Mouse (Mus musculus): ENCODE measurements around the gene Cd2. TPM values are rescaled to one million over a fixed set of nuclear protein-coding genes. Genes with fewer than 3 reads are reported as not detected.

The Cd2 gene
- polyA plus RNA-seq, 1 experiment = 29.0 TPM

DNA sequence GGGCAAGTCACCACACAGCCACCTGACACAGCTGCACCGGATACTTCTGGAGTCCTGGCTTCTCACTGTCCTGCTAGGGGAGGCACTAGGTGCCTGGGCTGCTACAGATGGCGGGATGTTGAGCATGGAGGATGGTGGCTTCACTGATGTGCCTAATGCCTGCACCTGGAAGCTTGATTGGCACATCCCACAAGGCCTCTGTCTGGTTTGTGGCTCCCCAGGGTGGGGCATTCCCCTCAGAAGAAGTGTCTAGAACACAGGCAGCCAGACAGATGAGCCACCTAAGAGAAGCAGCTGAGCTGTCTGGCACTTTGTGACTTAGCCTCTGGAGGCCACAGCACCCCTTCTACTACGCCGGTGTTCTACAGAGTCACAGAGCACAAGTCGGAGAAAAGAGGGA lies 9.5 kb upstream of the Cd2 start:
- H3K27ac ChIP-seq (ENCODE audit: control insufficient read depth, insufficient read depth, low read depth, low read length, poor library complexity) = no peak overlapping the region

DNA sequence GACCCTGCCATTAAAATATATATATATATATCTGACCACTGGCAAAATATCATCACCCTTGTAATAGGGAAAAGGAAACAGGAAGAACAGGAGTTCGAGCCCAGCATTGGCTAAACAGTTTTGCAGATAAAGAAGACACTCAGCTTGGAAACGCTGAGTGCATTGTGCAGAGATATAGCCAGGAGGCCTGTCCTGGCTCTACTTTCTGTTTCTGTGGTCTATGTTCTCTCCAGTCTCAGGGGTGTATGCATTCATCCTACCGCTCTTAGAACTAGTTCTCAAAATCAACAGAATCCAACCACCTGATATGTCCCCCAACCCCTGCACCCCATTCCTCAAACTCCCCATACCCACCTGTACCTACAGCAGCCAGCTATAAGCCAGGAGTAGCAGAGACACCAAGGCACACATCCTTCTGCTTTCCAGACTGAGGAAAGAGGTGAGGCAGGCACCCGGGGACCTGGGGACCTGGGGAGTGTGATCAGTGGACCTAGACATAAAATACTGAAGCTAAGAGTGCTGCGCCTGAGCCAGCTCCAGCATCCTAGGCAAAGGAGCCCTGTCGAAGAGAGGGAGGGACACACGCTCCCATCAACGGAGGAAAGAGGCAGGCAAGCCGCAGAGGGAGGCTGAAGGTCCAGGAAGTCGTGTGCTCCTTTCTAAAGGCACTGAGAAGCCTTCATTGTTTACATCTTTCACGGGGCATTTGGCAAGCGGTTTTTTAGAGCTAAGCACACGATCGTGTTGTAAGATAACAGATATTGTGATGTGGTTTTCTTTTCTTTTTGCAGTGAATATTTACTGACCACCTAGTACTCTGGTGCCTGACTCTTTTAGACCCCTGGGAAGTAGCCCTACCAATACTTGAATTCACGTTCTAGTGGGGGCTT lies 8.4 kb upstream of the Cd2 start:
- TF ChIP-seq POLR2A (IDR thresholded peaks at IDR 0.05; ENCODE audit: borderline replicate concordance, control insufficient read depth, low read depth, low read length) (no peak), CTCF (IDR thresholded peaks at IDR 0.05; ENCODE audit: control insufficient read depth, insufficient read depth, low read length) (no peak)
- Histone ChIP-seq H3K27ac (ENCODE audit: control insufficient read depth, insufficient read depth, low read depth, low read length, poor library complexity) (no peak overlapping the region; the same call in 1 of the 2 replicates), H3K4me3 (replicated peaks; ENCODE audit: control insufficient read depth, low read depth, low read length) (no peak overlapping the region), H3K4me1 (ENCODE audit: control insufficient read depth, insufficient read depth, low read length) (no peaks in the 10 kb centered on the region; the same call in 1 of the 2 replicates)
- 44% methylated on average over 15 of the region's 15 CpGs for WGBS

More for the DNA sequence above, 9.5 kb upstream of the Cd2 start:
- TF ChIP-seq CTCF (IDR thresholded peaks at IDR 0.05; ENCODE audit: control insufficient read depth, insufficient read depth, low read length) (no peak), POLR2A (IDR thresholded peaks at IDR 0.05; ENCODE audit: borderline replicate concordance, control insufficient read depth, low read depth, low read length) (no peak)
- Histone ChIP-seq H3K4me1 (ENCODE audit: control insufficient read depth, insufficient read depth, low read length) (no peaks in the 10 kb centered on the region), H3K4me3 (replicated peaks; ENCODE audit: control insufficient read depth, low read depth, low read length) (no peak overlapping the region)
- whole genome bisulfite sequencing = 83% methylated on average over 5 of the region's 5 CpGs

DNA sequence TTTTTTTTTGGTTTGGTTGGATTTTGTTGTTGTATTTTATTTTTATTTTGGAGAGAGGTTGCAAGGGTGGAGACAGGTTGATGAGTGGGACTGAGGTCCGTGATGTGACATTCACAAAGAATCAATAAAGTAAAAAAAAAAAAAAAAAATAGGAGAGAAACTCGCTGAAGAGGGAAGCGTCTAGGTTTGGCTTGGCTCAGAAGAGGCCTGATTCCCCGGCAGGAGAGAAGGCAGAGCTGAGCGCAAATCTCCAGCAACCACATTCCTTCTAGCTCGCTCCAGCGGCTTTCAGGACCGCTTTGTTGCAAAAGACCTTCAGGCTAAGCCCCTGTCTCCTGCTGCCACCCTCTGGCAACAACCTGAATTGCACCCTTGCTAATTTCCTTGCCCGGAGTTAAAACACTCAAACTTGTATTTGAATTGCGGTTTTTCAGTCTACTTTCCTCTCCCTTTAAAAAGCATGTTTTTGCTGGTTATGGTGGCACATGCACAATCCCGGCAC lies 7.7 kb upstream of the Cd2 start:
- WGBS = 7% methylated on average over 11 of the region's 11 CpGs
- Histone ChIP-seq H3K27ac (ENCODE audit: control insufficient read depth, insufficient read depth, low read depth, low read length, poor library complexity) (no peak overlapping the region), H3K4me3 (replicated peaks; ENCODE audit: control insufficient read depth, low read depth, low read length) (no peak overlapping the region), H3K4me1 (ENCODE audit: control insufficient read depth, insufficient read depth, low read length) (peaks cover 1% of the 10 kb centered on the region)
- TF ChIP-seq POLR2A (IDR thresholded peaks at IDR 0.05; ENCODE audit: borderline replicate concordance, control insufficient read depth, low read depth, low read length) (no peak), CTCF (IDR thresholded peaks at IDR 0.05; ENCODE audit: control insufficient read depth, insufficient read depth, low read length) (peak; percentile 94)

DNA sequence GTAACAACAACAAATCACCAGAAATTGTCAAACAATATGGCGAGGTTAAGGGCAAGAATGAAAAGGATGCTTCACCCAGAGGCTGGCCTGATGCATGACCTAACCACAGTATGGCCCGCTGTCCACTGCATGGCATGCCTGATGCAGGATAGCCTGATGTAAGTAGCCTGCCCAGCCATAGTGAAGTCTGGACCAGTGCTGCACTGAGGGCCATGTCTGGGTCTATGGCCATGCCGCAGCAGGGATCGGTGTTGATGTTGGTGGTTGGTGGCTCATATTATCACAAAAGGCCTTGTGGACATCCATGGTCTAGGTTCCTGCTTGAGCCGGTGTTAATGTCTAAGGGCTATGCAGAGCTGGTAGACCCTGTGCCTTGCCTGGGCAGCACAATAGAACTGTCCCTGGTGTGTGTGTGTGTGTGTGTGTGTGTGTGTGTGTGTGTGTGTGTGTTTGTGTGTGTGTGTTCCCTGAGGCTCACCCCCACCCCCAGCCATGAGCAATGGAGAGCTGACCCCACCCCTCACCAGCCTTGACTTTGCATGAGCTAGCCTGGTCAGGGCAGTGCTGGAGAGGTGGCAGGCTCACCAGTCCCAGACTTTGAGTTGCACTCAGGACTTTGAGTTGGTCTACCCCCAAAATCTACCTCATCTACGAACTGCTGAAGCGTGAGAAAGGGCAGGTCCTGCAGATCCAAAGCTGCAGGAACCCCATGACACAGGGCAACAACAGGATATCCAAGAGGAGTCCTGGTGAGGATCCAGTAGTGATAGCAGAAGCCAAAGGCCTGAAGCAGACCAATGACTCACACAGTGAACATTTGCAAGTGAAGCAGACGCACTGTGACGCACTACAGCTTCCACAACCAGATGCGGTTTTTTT lies 7.0 kb upstream of the Cd2 start:
- TF ChIP-seq CTCF (IDR thresholded peaks at IDR 0.05; ENCODE audit: control insufficient read depth, insufficient read depth, low read length) (no peak), POLR2A (IDR thresholded peaks at IDR 0.05; ENCODE audit: borderline replicate concordance, control insufficient read depth, low read depth, low read length) (no peak)
- Histone ChIP-seq H3K4me1 (ENCODE audit: control insufficient read depth, insufficient read depth, low read length) (peaks cover 1% of the 10 kb centered on the region), H3K4me3 (replicated peaks; ENCODE audit: control insufficient read depth, low read depth, low read length) (no peak overlapping the region), H3K27ac (ENCODE audit: control insufficient read depth, insufficient read depth, low read depth, low read length, poor library complexity) (no peak overlapping the region)
- 81% methylated on average over 10 of the region's 10 CpGs for WGBS

DNA sequence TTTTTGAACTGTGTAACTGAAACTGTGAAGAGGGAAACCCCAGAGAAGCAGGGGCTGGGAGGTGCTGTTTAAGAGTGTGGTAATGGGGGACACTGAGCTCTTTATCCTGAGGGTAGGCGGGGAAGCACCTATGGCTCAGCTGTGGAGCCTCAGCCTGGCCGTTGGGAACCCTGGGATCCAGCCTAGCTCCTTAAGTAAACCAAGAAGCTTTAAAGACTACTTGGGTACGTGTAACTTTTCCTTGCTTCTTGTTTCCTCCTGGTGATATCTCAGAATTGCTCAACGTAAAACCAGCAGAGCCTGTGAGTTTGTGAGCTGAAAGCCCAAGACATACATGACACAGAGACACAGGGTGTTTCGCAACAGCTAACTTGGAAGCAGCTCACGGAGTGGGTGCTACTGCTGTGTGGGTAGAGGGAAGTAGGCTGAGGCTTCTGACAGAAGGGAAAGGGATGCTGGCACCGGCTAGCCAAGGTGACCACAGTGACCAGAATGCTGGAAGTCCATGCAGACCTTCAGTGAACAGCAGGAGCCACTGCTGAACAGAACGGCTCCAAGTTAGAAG lies 5.9 kb upstream of the Cd2 start:
- Histone ChIP-seq H3K4me1 (ENCODE audit: control insufficient read depth, insufficient read depth, low read length) (peaks cover 1% of the 10 kb centered on the region), H3K4me3 (replicated peaks; ENCODE audit: control insufficient read depth, low read depth, low read length) (no peak overlapping the region), H3K27ac (ENCODE audit: control insufficient read depth, insufficient read depth, low read depth, low read length, poor library complexity) (no peak overlapping the region)
- WGBS = 21% methylated on average over 8 of the region's 8 CpGs
- no peak for TF ChIP-seq CTCF (IDR thresholded peaks at IDR 0.05; ENCODE audit: control insufficient read depth, insufficient read depth, low read length)
- no peak for TF ChIP-seq POLR2A (IDR thresholded peaks at IDR 0.05; ENCODE audit: borderline replicate concordance, control insufficient read depth, low read depth, low read length)

DNA sequence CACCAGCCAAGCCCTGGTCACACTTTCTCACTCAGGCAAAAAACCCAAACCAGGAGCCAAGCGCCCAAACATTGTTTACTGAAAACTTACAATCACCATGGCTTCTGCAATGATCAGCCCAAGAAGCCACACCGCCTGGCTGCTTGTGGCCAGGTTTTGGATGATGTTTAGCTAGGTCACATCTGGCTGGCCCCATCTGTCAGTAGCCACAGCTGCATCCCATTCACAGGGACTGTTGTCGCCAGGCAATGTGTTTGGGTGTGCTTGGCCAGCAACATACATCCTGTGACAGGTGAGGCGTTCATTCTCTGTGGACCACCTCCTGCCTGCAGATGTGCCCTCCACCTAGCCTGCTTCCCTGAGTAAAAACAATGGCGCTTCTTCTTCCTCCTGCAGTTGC lies 4.9 kb upstream of the Cd2 start:
- H3K4me3 ChIP-seq (replicated peaks; ENCODE audit: control insufficient read depth, low read depth, low read length) = no peak overlapping the region
- H3K4me1 ChIP-seq (ENCODE audit: control insufficient read depth, insufficient read depth, low read length) = peaks cover 1% of the 10 kb centered on the region
- WGBS = 62% methylated on average over 5 of the region's 5 CpGs
- H3K27ac ChIP-seq (ENCODE audit: control insufficient read depth, insufficient read depth, low read depth, low read length, poor library complexity) = 0 out of 2 replicates have a peak overlapping the region, but pooled peaks have one; percentile 43
- TF ChIP-seq CTCF (IDR thresholded peaks at IDR 0.05; ENCODE audit: control insufficient read depth, insufficient read depth, low read length) (no peak), POLR2A (IDR thresholded peaks at IDR 0.05; ENCODE audit: borderline replicate concordance, control insufficient read depth, low read depth, low read length) (no peak)

DNA sequence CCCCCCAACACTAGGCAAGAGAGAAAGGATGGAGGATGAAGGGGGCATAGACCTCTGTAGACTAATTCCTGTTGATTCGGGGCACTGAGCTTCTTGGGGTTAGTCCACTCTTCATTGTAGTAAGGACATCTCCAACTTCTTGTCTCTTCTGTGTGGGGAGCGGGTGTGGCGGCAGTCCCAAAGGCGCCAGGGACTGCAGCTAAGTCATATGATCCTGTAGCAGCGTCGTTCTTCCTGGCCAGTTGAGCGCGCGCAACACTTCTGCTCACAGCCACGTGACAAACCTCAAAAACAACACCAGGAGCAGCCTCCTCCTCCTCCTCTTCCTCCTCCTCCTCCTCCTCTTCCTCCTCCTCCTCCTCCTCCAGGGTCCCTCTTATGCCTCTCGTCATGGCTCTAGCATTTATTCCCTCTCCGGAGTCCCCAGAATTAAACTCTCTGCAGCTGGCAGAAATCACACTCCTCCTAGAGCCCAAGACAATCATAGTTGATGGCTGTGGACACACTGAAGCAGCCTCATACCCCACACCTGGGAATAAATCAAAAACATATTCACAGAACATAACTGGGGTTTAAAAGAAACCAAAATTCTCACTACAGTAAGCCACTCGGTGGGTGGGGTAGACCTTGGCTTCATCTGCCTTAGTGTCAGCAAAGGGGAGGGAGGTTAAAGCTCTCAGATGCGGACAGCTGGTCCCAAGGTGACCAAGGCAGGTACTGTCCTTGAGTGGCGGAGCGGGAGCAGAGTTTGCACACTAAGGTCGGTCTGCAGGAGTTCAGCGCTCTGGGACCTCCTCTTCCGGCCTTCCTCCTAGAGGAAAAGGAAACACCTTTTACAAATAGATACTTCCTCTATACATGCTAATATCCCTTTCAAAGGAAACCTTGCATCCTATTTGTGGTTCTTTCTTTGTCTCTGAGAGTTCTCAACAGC lies 3.1 kb upstream of the Cd2 start:
- no peak overlapping the region for H3K4me3 ChIP-seq (replicated peaks; ENCODE audit: control insufficient read depth, low read depth, low read length)
- H3K4me1 ChIP-seq (ENCODE audit: control insufficient read depth, insufficient read depth, low read length) = peaks cover 1% of the 10 kb centered on the region
- TF ChIP-seq CTCF (IDR thresholded peaks at IDR 0.05; ENCODE audit: control insufficient read depth, insufficient read depth, low read length) (no peak), POLR2A (IDR thresholded peaks at IDR 0.05; ENCODE audit: borderline replicate concordance, control insufficient read depth, low read depth, low read length) (no peak)
- 24% methylated on average over 19 of the region's 19 CpGs for WGBS
- H3K27ac ChIP-seq (ENCODE audit: control insufficient read depth, insufficient read depth, low read depth, low read length, poor library complexity) = peak overlapping the region; percentile 64

All from bone marrow, adult 2 months (tissue).